Mouse (Mus musculus): ENCODE results near the gene Il11ra1. TPM values are rescaled to one million over a fixed set of nuclear protein-coding genes. Genes with fewer than 3 reads are reported as not detected.

The Il11ra1 gene
- polyA plus RNA-seq, 1 experiment from 2014 or later = 40.6 TPM

GRCm38 (mm10) chr4:41754797-41755337 is 55.1 kb downstream of the Il11ra1 start, which contains the start of gene Galt:
TSS of gene Galt (plus strand) at chr4:41755228.
- H3K27ac ChIP-seq = peak within 1 kb of the TSS; percentile 83
- H3K9ac ChIP-seq = peak within 1 kb of the TSS; percentile 77
- no peak for DNase-seq (ENCODE audit: low spot score)
- H3K27me3 ChIP-seq (ENCODE audit: control insufficient read depth, insufficient read depth, low read length) = no peaks in the 10 kb centered on the region
- no peaks in the 10 kb centered on the region for H3K9me3 ChIP-seq (ENCODE audit: control insufficient read depth, low read length)
- H3K4me3 ChIP-seq (replicated peaks; ENCODE audit: low read length) = peak within 1 kb of the TSS; percentile 63
- peak within 1 kb of the TSS; percentile 96 for H3K4me2 ChIP-seq (replicated peaks)
- H3K36me3 ChIP-seq (replicated peaks; ENCODE audit: control insufficient read depth, insufficient read depth) = peaks cover 4% of the 10 kb centered on the region
- peak; percentile 56 for ATAC-seq (ENCODE audit: low FRiP score)
- 15% methylated on average over 14 of the region's 14 CpGs for WGBS
- peaks cover 10% of the 10 kb centered on the region for H3K4me1 ChIP-seq (replicated peaks; ENCODE audit: control insufficient read depth, insufficient read depth, low read length)

GRCm38 (mm10) chr4:41755338-41756305 is 55.8 kb downstream of the Il11ra1 start, which contains the start of gene Sigmar1:
TSS of gene Sigmar1 (minus strand) at chr4:41756157.
- ATAC-seq (ENCODE audit: low FRiP score) = peak; percentile 78
- Histone ChIP-seq H3K4me3 (replicated peaks; ENCODE audit: low read length) (peak within 1 kb of the TSS; percentile 63), H3K27ac (peak within 1 kb of the TSS; percentile 83), H3K27me3 (ENCODE audit: control insufficient read depth, insufficient read depth, low read length) (no peaks in the 10 kb centered on the region), H3K9ac (peak within 1 kb of the TSS; percentile 77), H3K4me1 (replicated peaks; ENCODE audit: control insufficient read depth, insufficient read depth, low read length) (peaks cover 17% of the 10 kb centered on the region), H3K4me2 (replicated peaks) (peak within 1 kb of the TSS; percentile 96), H3K36me3 (replicated peaks; ENCODE audit: control insufficient read depth, insufficient read depth) (peaks cover 4% of the 10 kb centered on the region), H3K9me3 (ENCODE audit: control insufficient read depth, low read length) (no peaks in the 10 kb centered on the region)
- under 1% methylated on average over 57 of the region's 57 CpGs for WGBS
- DNase-seq (ENCODE audit: low spot score) = peak; percentile 81

- Histone ChIP-seq H3K4me3 (replicated peaks; ENCODE audit: low read length) (peak overlapping the region; percentile 63), H3K27me3 (ENCODE audit: control insufficient read depth, insufficient read depth, low read length) (no peaks in the 10 kb centered on the region), H3K27ac (no peak overlapping the region), H3K4me1 (replicated peaks; ENCODE audit: control insufficient read depth, insufficient read depth, low read length) (peaks cover 25% of the 10 kb centered on the region), H3K36me3 (replicated peaks; ENCODE audit: control insufficient read depth, insufficient read depth) (peaks cover 4% of the 10 kb centered on the region), H3K4me2 (replicated peaks) (peak overlapping the region; percentile 96), H3K9me3 (ENCODE audit: control insufficient read depth, low read length) (no peaks in the 10 kb centered on the region), H3K9ac (peak overlapping the region; percentile 77)
- no peak for DNase-seq (ENCODE audit: low spot score)
- WGBS = 80% methylated on average over 8 of the region's 8 CpGs
- no peak for ATAC-seq (ENCODE audit: low FRiP score)
Observed at GRCm38 (mm10) chr4:41756440-41756839, 56.7 kb downstream of the Il11ra1 start.

- ATAC-seq (ENCODE audit: low FRiP score) (no peak), DNase-seq (ENCODE audit: low spot score) (no peak)
- Histone ChIP-seq H3K27me3 (ENCODE audit: control insufficient read depth, insufficient read depth, low read length) (no peaks in the 10 kb centered on the region), H3K4me2 (replicated peaks) (no peak overlapping the region), H3K27ac (no peak overlapping the region), H3K36me3 (replicated peaks; ENCODE audit: control insufficient read depth, insufficient read depth) (peaks cover 4% of the 10 kb centered on the region), H3K4me3 (replicated peaks; ENCODE audit: low read length) (no peak overlapping the region), H3K9ac (no peak overlapping the region), H3K4me1 (replicated peaks; ENCODE audit: control insufficient read depth, insufficient read depth, low read length) (peaks cover 30% of the 10 kb centered on the region), H3K9me3 (ENCODE audit: control insufficient read depth, low read length) (no peaks in the 10 kb centered on the region)
- 89% methylated on average over 13 of the region's 13 CpGs for WGBS
Observed at GRCm38 (mm10) chr4:41757321-41757720, 57.5 kb downstream of the Il11ra1 start.

- no peak overlapping the region for H3K4me3 ChIP-seq (replicated peaks; ENCODE audit: low read length)
- H3K27ac ChIP-seq = no peak overlapping the region
- no peak for DNase-seq (ENCODE audit: low spot score)
- H3K36me3 ChIP-seq (replicated peaks; ENCODE audit: control insufficient read depth, insufficient read depth) = peaks cover 4% of the 10 kb centered on the region
- peaks cover 32% of the 10 kb centered on the region for H3K4me1 ChIP-seq (replicated peaks; ENCODE audit: control insufficient read depth, insufficient read depth, low read length)
- no peak overlapping the region for H3K9ac ChIP-seq
- H3K9me3 ChIP-seq (ENCODE audit: control insufficient read depth, low read length) = no peaks in the 10 kb centered on the region
- WGBS = 87% methylated on average over 11 of the region's 11 CpGs
- H3K4me2 ChIP-seq (replicated peaks) = no peak overlapping the region
- no peaks in the 10 kb centered on the region for H3K27me3 ChIP-seq (ENCODE audit: control insufficient read depth, insufficient read depth, low read length)
- no peak for ATAC-seq (ENCODE audit: low FRiP score)
Observed at GRCm38 (mm10) chr4:41758021-41758420, 58.2 kb downstream of the Il11ra1 start.

GRCm38 (mm10) chr4:41758701-41759100 is 58.9 kb downstream of the Il11ra1 start:
- ATAC-seq (ENCODE audit: low FRiP score) (no peak), DNase-seq (ENCODE audit: low spot score) (no peak)
- Histone ChIP-seq H3K9me3 (ENCODE audit: control insufficient read depth, low read length) (no peaks in the 10 kb centered on the region), H3K4me3 (replicated peaks; ENCODE audit: low read length) (no peak overlapping the region), H3K4me2 (replicated peaks) (no peak overlapping the region), H3K9ac (no peak overlapping the region), H3K4me1 (replicated peaks; ENCODE audit: control insufficient read depth, insufficient read depth, low read length) (peaks cover 32% of the 10 kb centered on the region), H3K36me3 (replicated peaks; ENCODE audit: control insufficient read depth, insufficient read depth) (peaks cover 4% of the 10 kb centered on the region), H3K27me3 (ENCODE audit: control insufficient read depth, insufficient read depth, low read length) (no peaks in the 10 kb centered on the region), H3K27ac (no peak overlapping the region)
- 95% methylated on average over 4 of the region's 4 CpGs for WGBS

GRCm38 (mm10) chr4:41759206-41759605 is 59.4 kb downstream of the Il11ra1 start:
- Histone ChIP-seq H3K27me3 (ENCODE audit: control insufficient read depth, insufficient read depth, low read length) (no peaks in the 10 kb centered on the region), H3K4me1 (replicated peaks; ENCODE audit: control insufficient read depth, insufficient read depth, low read length) (peaks cover 32% of the 10 kb centered on the region), H3K27ac (no peak overlapping the region), H3K36me3 (replicated peaks; ENCODE audit: control insufficient read depth, insufficient read depth) (peaks cover 4% of the 10 kb centered on the region), H3K4me3 (replicated peaks; ENCODE audit: low read length) (no peak overlapping the region), H3K4me2 (replicated peaks) (no peak overlapping the region), H3K9ac (no peak overlapping the region), H3K9me3 (ENCODE audit: control insufficient read depth, low read length) (no peaks in the 10 kb centered on the region)
- WGBS = 89% methylated on average over 9 of the region's 9 CpGs
- DNase-seq (ENCODE audit: low spot score) (no peak), ATAC-seq (ENCODE audit: low FRiP score) (no peak)

GRCm38 (mm10) chr4:41759656-41760287 is 60.0 kb downstream of the Il11ra1 start:
- DNase-seq (ENCODE audit: low spot score) (no peak), ATAC-seq (ENCODE audit: low FRiP score) (no peak)
- H3K4me3 ChIP-seq (replicated peaks; ENCODE audit: low read length) = peak overlapping the region; percentile 28
- peaks cover 29% of the 10 kb centered on the region for H3K4me1 ChIP-seq (replicated peaks; ENCODE audit: control insufficient read depth, insufficient read depth, low read length)
- 44% methylated on average over 6 of the region's 6 CpGs for WGBS
- peak overlapping the region; percentile 27; the same call in 1 of the 2 replicates for H3K27ac ChIP-seq
- H3K4me2 ChIP-seq (replicated peaks) = peak overlapping the region; percentile 46
- no peaks in the 10 kb centered on the region for H3K27me3 ChIP-seq (ENCODE audit: control insufficient read depth, insufficient read depth, low read length)
- peaks cover 4% of the 10 kb centered on the region for H3K36me3 ChIP-seq (replicated peaks; ENCODE audit: control insufficient read depth, insufficient read depth)
- H3K9me3 ChIP-seq (ENCODE audit: control insufficient read depth, low read length) = no peaks in the 10 kb centered on the region
- H3K9ac ChIP-seq = peak overlapping the region; percentile 37; the same call in 1 of the 2 replicates

GRCm38 (mm10) chr4:41760288-41760721 is 60.5 kb downstream of the Il11ra1 start:
- peak; percentile 68 for ATAC-seq (ENCODE audit: low FRiP score)

More at GRCm38 (mm10) chr4:41760288-41760721, 60.5 kb downstream of the Il11ra1 start:
- DNase-seq (ENCODE audit: low spot score) = peak; percentile 74
- Histone ChIP-seq H3K27me3 (ENCODE audit: control insufficient read depth, insufficient read depth, low read length) (no peaks in the 10 kb centered on the region), H3K9me3 (ENCODE audit: control insufficient read depth, low read length) (no peaks in the 10 kb centered on the region), H3K27ac (peak overlapping the region; percentile 27), H3K4me2 (replicated peaks) (peak overlapping the region; percentile 46), H3K4me1 (replicated peaks; ENCODE audit: control insufficient read depth, insufficient read depth, low read length) (peaks cover 28% of the 10 kb centered on the region), H3K4me3 (replicated peaks; ENCODE audit: low read length) (peak overlapping the region; percentile 28), H3K9ac (peak overlapping the region; percentile 37), H3K36me3 (replicated peaks; ENCODE audit: control insufficient read depth, insufficient read depth) (peaks cover 4% of the 10 kb centered on the region)
- 0% methylated on average over 15 of the region's 15 CpGs for WGBS
